In genomic region chr9:13510621-13511369, GRCm38 (mm10) we compare ENCODE assay signal across 8 mouse cellular contexts.
A peak's percentile ranks its signal among the peaks of the same experiment; 100 is the strongest.
DNase-seq lines count a peak whose midpoint lies in the region; ATAC-seq lines count a peak whose summit lies in the region.

No protein-coding gene starts in this region.

- peak; percentile 69 for DNase-seq in layer of hippocampus, adult 11-12 months (ENCODE audit: low spot score)
- DNase-seq in layer of hippocampus, postnatal 25 days (ENCODE audit: extremely low spot score in 1 of 2, low spot score in 1 of 2) = no peak
- DNase-seq in gastrocnemius, adult 8-10 months (ENCODE audit: low spot score in 2 of 2) = peak; percentile 57 to 67
- DNase-seq in kidney, postnatal 36 days = peak; percentile 49 to 61
- peak; percentile 85 for DNase-seq in lung, postnatal 36 days
- DNase-seq in embryo, embryonic 10.5 days (ENCODE audit: low spot score) = no peak
- DNase-seq in thymus, postnatal 10 days (ENCODE audit: low spot score in 2 of 2) = no peak

- no peak for ATAC-seq in CD4-positive, CD25-positive, alpha-beta regulatory T cell, adult 4 months

Comparison
In these comparisons a context has a peak if more than half of its experiments do, and no peak if none do; other contexts are left out.
1. DNase-seq: peak in layer of hippocampus, adult 11-12 months (single experiment), gastrocnemius, adult 8-10 months (2 of 2), kidney, postnatal 36 days (2 of 2) and lung, postnatal 36 days (single experiment); none in layer of hippocampus, postnatal 25 days (0 of 2), embryo, embryonic 10.5 days (single experiment) and thymus, postnatal 10 days (0 of 2).